Mouse (Mus musculus): ENCODE data around the gene Gm7257. TPM values are rescaled to one million over a fixed set of nuclear protein-coding genes. Genes with fewer than 3 reads are reported as not detected.

The Gm7257 gene
- polyA plus RNA-seq (2014; fragmentation: Nextera tagmentation; extraction: Ambion mirVana): not detected in 2 replicates

- no peaks in the 10 kb centered on the region for H3K4me1 ChIP-seq (ENCODE audit: control insufficient read depth, insufficient read depth, low read length)
- no peaks in the 10 kb centered on the region for H3K36me3 ChIP-seq (replicated peaks; ENCODE audit: control insufficient read depth, insufficient read depth, low read depth, low read length)
- 72% methylated on average over 4 of the region's 4 CpGs for WGBS
- no peaks in the 10 kb centered on the region; the same call in none of the 2 replicates for H3K9me3 ChIP-seq (replicated peaks; ENCODE audit: control insufficient read depth, low read length)
- DNase-seq (ENCODE audit: low spot score) (no peak), ATAC-seq (replicated peaks; ENCODE audit: insufficient number of reproducible peaks, low FRiP score, low TSS enrichment, low read depth) (no peak)
- H3K4me3 ChIP-seq (ENCODE audit: low read depth, low read length): no peak within 1 kb of the TSS
- no peak within 1 kb of the TSS for H3K4me2 ChIP-seq (ENCODE audit: low read depth, low read length)
- H3K9ac ChIP-seq (replicated peaks; ENCODE audit: low read length): no peak within 1 kb of the TSS
- H3K27ac ChIP-seq (replicated peaks; ENCODE audit: low read depth, low read length): no peak within 1 kb of the TSS
- H3K27me3 ChIP-seq (ENCODE audit: control insufficient read depth, insufficient read depth, low read length): no peaks in the 10 kb centered on the region
Measured at GRCm38 (mm10) chr9:36431584-36431983, at the start of gene Gm7257. Gm7257 (plus strand) TSS chr9:36431884.

DNA sequence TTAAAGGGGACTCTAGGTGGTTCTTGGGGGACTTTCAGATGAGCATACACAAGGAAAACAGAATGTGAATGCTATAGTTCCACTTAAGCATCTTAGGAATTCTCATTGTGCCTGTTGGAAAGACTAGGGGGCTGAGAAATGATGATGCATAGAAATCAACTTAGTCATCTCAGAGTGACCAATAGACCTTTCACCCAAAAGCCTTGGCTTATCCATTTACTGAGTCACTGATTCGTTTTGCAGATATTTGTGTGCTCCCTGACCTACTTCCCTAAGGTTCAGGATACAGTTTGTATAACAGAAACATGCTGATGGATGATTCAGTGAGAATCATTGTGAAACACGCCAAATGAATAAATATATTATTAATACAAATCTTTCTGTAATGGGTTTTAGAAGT is 28.7 kb upstream of the Gm7257 start:
- no peak overlapping the region for H3K9ac ChIP-seq (replicated peaks; ENCODE audit: low read length)
- H3K27ac ChIP-seq (replicated peaks; ENCODE audit: low read depth, low read length): no peak overlapping the region
- H3K36me3 ChIP-seq (replicated peaks; ENCODE audit: control insufficient read depth, insufficient read depth, low read depth, low read length): no peaks in the 10 kb centered on the region
- WGBS: 59% methylated on average over 2 of the region's 2 CpGs
- H3K4me2 ChIP-seq (ENCODE audit: low read depth, low read length): no peak overlapping the region
- ATAC-seq (replicated peaks; ENCODE audit: insufficient number of reproducible peaks, low FRiP score, low TSS enrichment, low read depth): no peak
- no peak overlapping the region for H3K4me3 ChIP-seq (ENCODE audit: low read depth, low read length)
- no peaks in the 10 kb centered on the region for H3K27me3 ChIP-seq (ENCODE audit: control insufficient read depth, insufficient read depth, low read length)
- no peak for DNase-seq (ENCODE audit: low spot score)
- H3K9me3 ChIP-seq (replicated peaks; ENCODE audit: control insufficient read depth, low read length): no peaks in the 10 kb centered on the region
- H3K4me1 ChIP-seq (ENCODE audit: control insufficient read depth, insufficient read depth, low read length): no peaks in the 10 kb centered on the region

DNA sequence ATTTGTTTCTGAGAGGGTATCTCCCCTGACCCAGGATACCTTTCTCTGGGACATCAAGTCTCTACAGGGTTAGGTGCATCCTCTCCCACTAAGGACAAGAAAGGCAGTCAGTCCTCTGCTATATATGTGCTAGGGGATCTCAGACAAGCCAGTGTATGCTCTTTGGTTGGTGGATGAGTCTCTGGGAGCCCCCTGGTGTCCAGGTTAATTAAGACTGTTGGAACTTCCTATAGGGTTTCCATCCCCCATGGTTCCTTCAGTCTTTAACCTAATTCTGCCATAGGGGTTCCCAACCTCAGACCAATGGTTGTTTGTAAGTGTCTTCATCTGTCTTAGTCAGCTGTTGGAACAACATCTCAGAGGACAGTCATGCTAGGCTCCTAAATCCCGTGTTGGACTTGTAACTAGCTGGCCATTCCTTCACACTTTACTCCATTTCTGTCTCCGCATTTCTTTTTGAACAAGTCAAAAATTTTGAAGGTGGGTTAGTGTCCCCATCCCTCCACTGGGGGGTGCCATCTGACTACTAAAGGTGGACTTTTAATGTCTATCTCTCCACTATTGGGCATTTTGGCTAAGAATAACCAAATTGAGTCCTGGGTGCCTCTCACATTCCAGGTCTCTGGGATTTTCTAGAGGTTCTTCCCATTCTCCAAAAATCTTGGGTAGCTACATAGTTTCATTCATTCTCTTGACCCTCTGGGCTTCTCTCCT is 3.5 kb downstream of the Gm7257 start:
- 37% methylated on average over 2 of the region's 2 CpGs for WGBS
- Histone ChIP-seq H3K9ac (replicated peaks; ENCODE audit: low read length) (no peak overlapping the region), H3K27me3 (ENCODE audit: control insufficient read depth, insufficient read depth, low read length) (no peaks in the 10 kb centered on the region), H3K4me1 (ENCODE audit: control insufficient read depth, insufficient read depth, low read length) (no peaks in the 10 kb centered on the region), H3K4me2 (ENCODE audit: low read depth, low read length) (no peak overlapping the region), H3K36me3 (replicated peaks; ENCODE audit: control insufficient read depth, insufficient read depth, low read depth, low read length) (no peaks in the 10 kb centered on the region), H3K4me3 (ENCODE audit: low read depth, low read length) (no peak overlapping the region), H3K9me3 (replicated peaks; ENCODE audit: control insufficient read depth, low read length) (no peaks in the 10 kb centered on the region; the same call in none of the 2 replicates), H3K27ac (replicated peaks; ENCODE audit: low read depth, low read length) (no peak overlapping the region)
- no peak for ATAC-seq (replicated peaks; ENCODE audit: insufficient number of reproducible peaks, low FRiP score, low TSS enrichment, low read depth)
- DNase-seq (ENCODE audit: low spot score): no peak

- Histone ChIP-seq H3K27me3 (ENCODE audit: control insufficient read depth, insufficient read depth, low read length) (no peaks in the 10 kb centered on the region), H3K4me3 (ENCODE audit: low read depth, low read length) (no peak within 1 kb of the TSS), H3K4me2 (ENCODE audit: low read depth, low read length) (no peak within 1 kb of the TSS), H3K36me3 (replicated peaks; ENCODE audit: control insufficient read depth, insufficient read depth, low read depth, low read length) (no peaks in the 10 kb centered on the region), H3K27ac (replicated peaks; ENCODE audit: low read depth, low read length) (no peak within 1 kb of the TSS), H3K4me1 (ENCODE audit: control insufficient read depth, insufficient read depth, low read length) (no peaks in the 10 kb centered on the region), H3K9ac (replicated peaks; ENCODE audit: low read length) (no peak within 1 kb of the TSS), H3K9me3 (replicated peaks; ENCODE audit: control insufficient read depth, low read length) (peaks cover 4% of the 10 kb centered on the region; the same call in 1 of the 2 replicates)
- DNase-seq (ENCODE audit: low spot score): no peak
- no peak for ATAC-seq (replicated peaks; ENCODE audit: insufficient number of reproducible peaks, low FRiP score, low TSS enrichment, low read depth)
- WGBS: 62% methylated on average over 3 of the region's 3 CpGs
Measured at GRCm38 (mm10) chr9:36475338-36475737, 43.7 kb downstream of the Gm7257 start, which contains the start of gene Gm9513. Gm9513 (plus strand) TSS chr9:36475638.

Other genes starting within 250 kb of the Gm7257 start
- gene Gm9513, start 43.8 kb downstream of the Gm7257 start, polyA plus RNA-seq (2014; fragmentation: Nextera tagmentation; extraction: Ambion mirVana): not detected in 2 replicates
- gene Gm5615, start 110.1 kb downstream of the Gm7257 start, polyA plus RNA-seq (2014; fragmentation: Nextera tagmentation; extraction: Ambion mirVana): not detected in 2 replicates
- not detected in 2 replicates for gene Gm17689, start 150.8 kb downstream of the Gm7257 start, polyA plus RNA-seq (2014; fragmentation: Nextera tagmentation; extraction: Ambion mirVana)
- not detected in 2 replicates for gene A630095E13Rik, start 211.5 kb downstream of the Gm7257 start, polyA plus RNA-seq (2014; fragmentation: Nextera tagmentation; extraction: Ambion mirVana)